Mouse (Mus musculus) thymus, adult 2 months (tissue): ENCODE results near the gene Znrf3. TPM values are rescaled to one million over a fixed set of nuclear protein-coding genes. Genes with fewer than 3 reads are reported as not detected.
"Not testable (repeated sequence)": the region's sequence is repeated elsewhere in the genome, so short reads cannot be mapped to it uniquely, and the experiment has no call there.

Source experiments
- DNase-seq: peaks from one replicate; pipeline ENCODE4 v3.0.0; 2021
- H3K27ac ChIP-seq: fragments of 200-500 bp; 2 replicates; pipeline ENCODE4 v1.5.1; 2012; ENCODE audit warnings: low read length, control low read depth; ENCODE audit not compliant: control insufficient read depth, insufficient read depth
- H3K27me3 ChIP-seq: fragments of 200-500 bp; 2 replicates; pipeline ENCODE4 v1.6.1; 2012; ENCODE audit warnings: mild to moderate bottlenecking, low read length, moderate library complexity, mixed read lengths; ENCODE audit not compliant: control insufficient read depth, insufficient read depth
- H3K36me3 ChIP-seq: fragments of 200-500 bp; 2 replicates; pipeline ENCODE4 v1.6.1; 2012; ENCODE audit warnings: mild to moderate bottlenecking, low read length, moderate library complexity; ENCODE audit not compliant: control insufficient read depth, insufficient read depth
- H3K4me1 ChIP-seq: fragments of 200-500 bp; replicated peaks from 2 replicates; pipeline ENCODE4 v1.6.1; 2012; ENCODE audit warnings: low read length; ENCODE audit not compliant: control insufficient read depth, insufficient read depth
- H3K4me3 ChIP-seq: fragments of 200-500 bp; 2 replicates; pipeline ENCODE4 v1.5.1; 2012; ENCODE audit warnings: mild to moderate bottlenecking, low read length, control low read depth, moderate library complexity; ENCODE audit not compliant: control insufficient read depth, insufficient read depth
- CTCF ChIP-seq: fragments of 200-500 bp; IDR thresholded peaks from 2 replicates; pipeline ENCODE4 v1.5.1; 2012; ENCODE audit warnings: mild to moderate bottlenecking, control low read depth, low read length, moderate library complexity, borderline replicate concordance; ENCODE audit not compliant: control insufficient read depth, poor library complexity, insufficient read depth; ENCODE audit errors: extremely low read depth
- POLR2A ChIP-seq: fragments of 200-500 bp; IDR thresholded peaks from 2 replicates; pipeline ENCODE4 v1.6.1; 2012; ENCODE audit warnings: mild to moderate bottlenecking, low read length, control low read depth, moderate library complexity; ENCODE audit not compliant: control insufficient read depth, poor library complexity, insufficient read depth; ENCODE audit errors: extremely low read depth
- WGBS: fragments of 180-500 bp; shearing (Covaris S2); methylation state at CpG from one replicate; pipeline ENCODE4 v1.1.7; 2018; 5-methylcytosine and 5-hydroxymethylcytosine counted together
- polyA plus RNA-seq: library from polyadenylated mRNA; depleted of rRNA; stranded (reverse); fragments of >200 nt; gene quantifications from 2 replicates; pipeline ENCODE4 v1.2.3, GENCODE M21; 2012

The Znrf3 gene
- polyA plus RNA-seq, 1 experiment: 17.3 TPM

DNA sequence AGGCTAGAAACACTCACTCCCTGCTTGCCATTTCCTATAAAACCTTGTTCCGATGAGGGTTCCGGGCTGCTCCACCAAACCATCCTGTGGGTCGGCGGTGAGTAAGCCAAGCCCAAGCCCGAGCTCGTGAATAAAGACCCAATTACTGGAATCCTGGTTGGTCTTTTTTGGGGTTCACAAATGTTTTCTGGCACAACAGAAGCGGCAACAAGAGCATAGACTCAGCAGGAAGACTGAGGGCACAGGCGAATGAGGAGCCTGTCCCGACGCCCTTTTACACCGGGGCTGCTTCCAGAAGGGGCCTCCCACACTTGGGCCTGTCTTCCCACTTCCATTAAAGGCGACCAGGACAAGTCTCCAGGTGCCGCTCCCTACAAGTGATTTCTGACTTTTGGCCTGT lies 37.9 kb upstream of the Znrf3 start:
- Histone ChIP-seq H3K27me3 (no peaks in the 10 kb centered on the region), H3K36me3 (no peaks in the 10 kb centered on the region), H3K4me3 (no peak overlapping the region), H3K27ac (no peak overlapping the region), H3K4me1 (peaks cover 5% of the 10 kb centered on the region)
- no peak for DNase-seq
- 95% methylated on average over 13 of the region's 13 CpGs for WGBS
- no peak for TF ChIP-seq POLR2A
- TF ChIP-seq CTCF: no peak

DNA sequence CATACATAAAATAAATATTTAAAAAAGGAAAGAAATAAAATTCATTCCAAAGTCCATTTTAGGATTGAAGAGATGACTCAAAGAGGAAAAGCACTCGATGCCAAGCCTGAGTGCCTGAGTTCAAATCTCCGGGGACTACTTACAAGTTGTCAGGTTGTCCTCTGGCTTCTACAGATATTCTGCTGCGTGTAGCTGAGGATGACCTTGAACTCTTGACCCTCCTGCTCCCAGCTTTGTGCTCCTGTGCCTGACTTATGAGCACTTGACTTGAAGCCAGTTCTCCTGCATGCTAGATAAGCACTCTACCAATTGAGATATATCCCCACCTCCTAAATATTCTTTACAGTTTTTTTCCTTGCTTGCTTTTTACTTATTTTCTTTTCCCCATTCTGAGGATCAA lies 34.2 kb upstream of the Znrf3 start:
- Histone ChIP-seq H3K27ac (no peak overlapping the region), H3K27me3 (no peaks in the 10 kb centered on the region), H3K36me3 (no peaks in the 10 kb centered on the region), H3K4me3 (no peak overlapping the region), H3K4me1 (no peaks in the 10 kb centered on the region)
- 93% methylated on average over 3 of the region's 3 CpGs for WGBS
- DNase-seq: no peak
- TF ChIP-seq POLR2A: no peak
- no peak for TF ChIP-seq CTCF

DNA sequence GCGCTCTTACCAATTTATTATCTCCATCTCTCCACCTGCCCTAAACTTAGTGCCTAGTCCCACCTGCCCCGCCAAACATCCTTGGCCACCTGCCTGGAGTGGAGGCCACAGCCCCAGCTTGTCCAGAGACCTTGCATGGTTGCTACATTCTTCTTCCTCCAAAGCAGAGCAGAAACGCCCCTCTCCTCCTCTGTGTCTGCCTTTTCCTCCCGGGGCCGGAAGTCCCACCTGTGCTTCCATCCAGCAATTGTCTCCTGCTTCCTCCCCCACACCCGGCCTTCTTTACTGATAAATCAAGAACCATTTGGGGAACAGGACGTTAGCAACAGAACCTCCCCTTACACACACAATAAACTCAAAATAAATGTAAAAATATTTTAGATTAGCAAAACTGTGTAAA lies 33.5 kb upstream of the Znrf3 start:
- Histone ChIP-seq H3K4me3 (no peak overlapping the region), H3K27ac (no peak overlapping the region), H3K4me1 (no peaks in the 10 kb centered on the region), H3K27me3 (no peaks in the 10 kb centered on the region), H3K36me3 (no peaks in the 10 kb centered on the region)
- WGBS: 82% methylated on average over 7 of the region's 7 CpGs
- TF ChIP-seq POLR2A (no peak), CTCF (no peak)
- DNase-seq: no peak

DNA sequence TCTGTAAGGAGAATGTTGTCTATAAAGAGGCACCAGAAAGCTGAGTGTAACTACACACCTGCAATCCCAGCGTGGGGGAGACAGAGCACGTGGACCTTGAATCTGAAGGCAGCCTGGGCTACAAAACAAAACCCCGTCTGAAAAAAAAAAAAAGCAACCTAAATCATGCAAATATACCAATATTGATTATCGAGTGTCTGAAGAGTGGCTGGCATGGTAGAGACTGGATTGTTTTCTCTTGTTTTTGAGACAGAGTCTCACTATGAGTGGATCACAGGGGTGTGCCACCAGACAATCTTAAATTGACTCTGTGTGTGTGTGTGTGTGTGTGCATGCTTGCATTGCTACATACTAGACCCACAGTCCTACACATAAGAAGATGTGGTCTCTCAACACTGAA lies 32.2 kb upstream of the Znrf3 start:
- H3K4me1 ChIP-seq: no peaks in the 10 kb centered on the region

DNA sequence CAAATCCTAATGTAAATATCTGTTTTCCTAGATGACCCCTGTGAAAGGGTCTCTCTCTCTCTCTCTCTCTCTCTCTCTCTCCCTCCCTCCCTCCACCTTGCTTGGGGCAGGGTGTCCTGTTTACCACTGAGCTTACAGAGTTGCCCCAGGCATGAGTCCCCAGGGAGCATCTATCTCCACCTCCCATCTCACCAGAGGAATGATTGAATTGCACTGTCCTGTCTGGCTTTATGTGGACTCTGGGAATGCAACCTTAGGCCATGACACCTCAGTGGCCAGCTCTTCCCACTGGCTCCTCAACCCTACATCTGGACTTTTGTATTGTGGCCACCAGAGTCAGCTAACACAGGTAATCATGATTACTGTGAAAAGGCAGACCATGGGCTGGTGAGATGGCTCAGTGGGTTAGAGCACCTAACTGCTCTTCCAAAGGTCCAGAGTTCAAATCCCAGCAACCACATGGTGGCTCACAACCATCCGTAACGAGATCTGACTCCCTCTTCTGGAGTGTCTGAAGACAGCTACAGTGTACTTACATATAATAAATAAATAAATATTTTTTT lies 31.0 kb upstream of the Znrf3 start:
- not testable (repeated sequence) for H3K4me1 ChIP-seq, H3K27ac ChIP-seq, H3K27me3 ChIP-seq, H3K36me3 ChIP-seq, DNase-seq, H3K4me3 ChIP-seq
- 97% methylated on average over 2 of the region's 2 CpGs for WGBS

More for the DNA sequence above, 32.2 kb upstream of the Znrf3 start:
- Histone ChIP-seq H3K4me3 (no peak overlapping the region), H3K27ac (no peak overlapping the region), H3K27me3 (no peaks in the 10 kb centered on the region), H3K36me3 (no peaks in the 10 kb centered on the region)
- 91% methylated on average over 4 of the region's 4 CpGs for WGBS
- DNase-seq: no peak
- TF ChIP-seq CTCF (no peak), POLR2A (no peak)

DNA sequence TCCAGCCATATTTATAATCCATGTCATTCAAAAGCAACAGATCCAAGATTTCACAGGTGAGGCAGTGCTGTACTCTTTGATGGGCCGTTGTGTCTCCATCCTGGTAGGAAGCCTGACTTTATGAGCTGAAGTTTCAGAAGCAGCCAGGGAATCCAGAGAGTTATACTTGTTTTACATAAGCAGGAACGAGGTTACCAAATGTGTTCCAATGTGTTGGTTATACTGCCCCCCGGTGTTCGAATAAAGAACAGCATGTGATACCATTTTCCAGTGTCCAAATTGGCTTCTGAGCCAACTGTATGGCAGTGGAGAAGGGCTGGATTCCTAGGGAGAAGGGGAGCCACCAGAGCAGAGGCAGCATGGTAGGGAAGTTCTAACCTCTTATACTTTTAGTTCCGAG lies 29.5 kb upstream of the Znrf3 start:
- Histone ChIP-seq H3K27me3 (no peaks in the 10 kb centered on the region), H3K36me3 (no peaks in the 10 kb centered on the region), H3K4me1 (no peaks in the 10 kb centered on the region), H3K27ac (no peak overlapping the region), H3K4me3 (no peak overlapping the region)
- no peak for TF ChIP-seq CTCF
- TF ChIP-seq POLR2A: no peak
- 17% methylated on average over 5 of the region's 5 CpGs for WGBS
- DNase-seq: peak; percentile 63

DNA sequence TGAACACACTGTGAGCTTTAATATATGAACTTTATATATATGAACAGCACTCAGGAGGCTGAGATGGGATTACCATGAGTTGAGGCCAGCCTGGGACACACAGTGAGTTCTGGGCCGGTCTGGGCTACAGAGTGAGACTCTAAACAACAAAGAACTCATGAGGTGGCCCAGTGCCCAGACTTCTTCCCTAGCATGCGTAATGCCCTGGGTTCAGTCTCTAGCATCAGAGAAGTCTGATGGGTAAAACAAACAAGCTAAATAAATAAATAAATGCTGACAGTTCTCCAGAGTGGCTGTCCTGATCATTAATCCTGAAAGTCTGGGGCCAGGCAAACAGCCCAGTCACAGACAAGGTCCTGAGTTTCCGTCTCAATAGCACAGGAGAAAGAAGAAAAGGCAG lies 25.4 kb upstream of the Znrf3 start:
- Histone ChIP-seq H3K4me3 (no peak overlapping the region), H3K27me3 (no peaks in the 10 kb centered on the region), H3K27ac (no peak overlapping the region), H3K4me1 (peaks cover 9% of the 10 kb centered on the region), H3K36me3 (no peaks in the 10 kb centered on the region)
- WGBS: 96% methylated on average over 3 of the region's 3 CpGs
- TF ChIP-seq POLR2A: no peak
- TF ChIP-seq CTCF: no peak
- no peak for DNase-seq
